Mouse (Mus musculus): ENCODE data around the gene Ciao1.

- TF ChIP-seq MAFK (IDR thresholded peaks at IDR 0.05; ENCODE audit: insufficient read depth, low read depth, low read length) (no peak), HCFC1 (IDR thresholded peaks at IDR 0.05; ENCODE audit: borderline replicate concordance, insufficient read depth, low read length) (no peak), CHD2 (IDR thresholded peaks at IDR 0.05; ENCODE audit: low read depth, low read length) (no peak), ZNF384 (IDR thresholded peaks at IDR 0.05; ENCODE audit: low read depth, low read length) (no peak), ZC3H11A (IDR thresholded peaks at IDR 0.05; ENCODE audit: borderline replicate concordance, low read depth, low read length) (no peak)
These were observed 2.8 kb upstream of the Ciao1 start for GRCm38 (mm10) chr2:127250291-127251008.

Data from ES-E14 (cell line).